Mouse (Mus musculus) mature B cell (primary cell): ENCODE results near the gene Ankrd13b.

Experiments used
- in situ Hi-C: fragments of 300-500 bp; cut with MboI; formaldehyde crosslinking; loops from 2 replicates; pipeline ENCODE4 v1.14.3; 2019

Gene Ankrd13b

GRCm38 (mm10) chr11:77462283-77463100, 27.0 kb downstream of the Ankrd13b start, which contains the start of gene Coro6:
Gene Coro6, plus strand, starts transcription at chr11:77462411.
- in situ Hi-C loops: no loop called here

GRCm38 (mm10) chr11:77461856-77462255, 27.6 kb downstream of the Ankrd13b start:
- in situ Hi-C loops: no loop called here

- in situ Hi-C loops: no loop called here
These were observed 32.6 kb downstream of the Ankrd13b start for GRCm38 (mm10) chr11:77456866-77457265.

- in situ Hi-C loops: no loop called here
These were observed 33.5 kb downstream of the Ankrd13b start for GRCm38 (mm10) chr11:77455770-77456510.

GRCm38 (mm10) chr11:77453388-77453787, 36.1 kb downstream of the Ankrd13b start:
- in situ Hi-C loops: no loop called here

GRCm38 (mm10) chr11:77451670-77452069, 37.8 kb downstream of the Ankrd13b start:
- in situ Hi-C loops: no loop called here

- in situ Hi-C loops: loop anchor here (10.0 kb wide), 2 partner anchors 134 to 354 kb away; no protein-coding TSS in a partner anchor
These were observed 40.3 kb downstream of the Ankrd13b start for GRCm38 (mm10) chr11:77449224-77449623.

GRCm38 (mm10) chr11:77446628-77447041, 42.8 kb downstream of the Ankrd13b start:
- in situ Hi-C loops: loop anchor here (10.0 kb wide), 2 partner anchors 132 to 352 kb away; no protein-coding TSS in a partner anchor

- in situ Hi-C loops: loop anchor here (10.0 kb wide), 2 partner anchors 130 to 350 kb away; no protein-coding TSS in a partner anchor
These were observed 44.5 kb downstream of the Ankrd13b start for GRCm38 (mm10) chr11:77444939-77445338.

- in situ Hi-C loops: loop anchor here (10.0 kb wide), 2 partner anchors 128 to 348 kb away; no protein-coding TSS in a partner anchor
These were observed 47.0 kb downstream of the Ankrd13b start for GRCm38 (mm10) chr11:77442186-77443170.

GRCm38 (mm10) chr11:77441020-77441419, 48.5 kb downstream of the Ankrd13b start:
- in situ Hi-C loops: loop anchor here (10.0 kb wide), 2 partner anchors 126 to 346 kb away; no protein-coding TSS in a partner anchor

GRCm38 (mm10) chr11:77440081-77440480, 49.4 kb downstream of the Ankrd13b start:
- in situ Hi-C loops: loop anchor here (10.0 kb wide), 2 partner anchors 125 to 345 kb away; no protein-coding TSS in a partner anchor

GRCm38 (mm10) chr11:77437026-77437425, 52.5 kb downstream of the Ankrd13b start:
- in situ Hi-C loops: no loop called here

GRCm38 (mm10) chr11:77428446-77428845, 61.0 kb downstream of the Ankrd13b start:
- in situ Hi-C loops: no loop called here

- in situ Hi-C loops: no loop called here
These were observed 66.2 kb downstream of the Ankrd13b start for GRCm38 (mm10) chr11:77423175-77423859.
